Comparison of ENCODE assay signal across 13 mouse cellular contexts in genomic region chr12:107180501-107180900, GRCm38 (mm10).
"Had no signal": no experiment of that assay in that cellular context is flagged by ENCODE, and none has a peak within 500 bp of the region (broad histone marks: within the 10 kb centered on the region; RNA-seq: fewer than 3 reads in every experiment).

No protein-coding gene starts in this region.

- H3K4me1 ChIP-seq: lung, embryonic 15.5 days; stomach, embryonic 15.5 days had no signal

- H3K4me3 ChIP-seq: lung, embryonic 15.5 days; midbrain, embryonic 13.5 days; midbrain, embryonic 15.5 days; neural tube, embryonic 12.5 days; stomach, embryonic 15.5 days had no signal

- ATAC-seq: liver, postnatal 0 days; lung, postnatal 0 days; midbrain, embryonic 13.5 days; midbrain, embryonic 15.5 days had no signal

- H3K9me3 ChIP-seq: lung, embryonic 15.5 days; midbrain, embryonic 13.5 days; midbrain, embryonic 15.5 days; neural tube, embryonic 12.5 days; stomach, embryonic 15.5 days had no signal

- DNase-seq: liver, postnatal 0 days; lung, adult 2 months; lung, postnatal 14 days; lung, postnatal 36 days; right cerebral cortex, postnatal 14 days; thymus, postnatal 14 days; thymus, postnatal 36 days had no signal

- H3K27me3 ChIP-seq: lung, embryonic 15.5 days; midbrain, embryonic 13.5 days; midbrain, embryonic 15.5 days; neural tube, embryonic 12.5 days; stomach, embryonic 15.5 days had no signal

- H3K36me3 ChIP-seq: lung, embryonic 15.5 days; midbrain, embryonic 13.5 days; midbrain, embryonic 15.5 days; neural tube, embryonic 12.5 days; stomach, embryonic 15.5 days had no signal
